Mouse (Mus musculus) limb, embryonic 14.5 days (tissue): ENCODE measurements at regions not wholly inside any gene's neighbourhood (a gene's known extent, or its start where the extent isn't known, plus 50 kb on each side); places are given as distances from the start of the nearest gene placed in this dataset.

Experiments
- ATAC-seq: fragments of 200-750 bp; cut with Nextera tagmentation; 2 replicates; pipeline ENCODE4 v1.8.0; 2017; ENCODE audit warnings: low read depth, moderate number of reproducible peaks, moderate TSS enrichment; ENCODE audit not compliant: low FRiP score
- DNase-seq: peaks from one replicate; pipeline ENCODE4 v3.0.0-alpha.2; 2015; ENCODE audit warnings: low spot score
- H3K27ac ChIP-seq: fragments of 300-500 bp; sonication (generic); replicated peaks from 2 replicates; pipeline ENCODE4 v1.5.1; 2014; ENCODE audit warnings: low read depth, mild to moderate bottlenecking, low read length, moderate library complexity, mixed read lengths
- H3K27me3 ChIP-seq: fragments of 300-500 bp; sonication (generic); 2 replicates; pipeline ENCODE4 v1.6.1; 2014; ENCODE audit warnings: low read length, mixed read lengths; ENCODE audit not compliant: control insufficient read depth, insufficient read depth
- H3K36me3 ChIP-seq: fragments of 300-500 bp; sonication (generic); 2 replicates; pipeline ENCODE4 v1.6.1; 2014; ENCODE audit warnings: mild to moderate bottlenecking, low read length, moderate library complexity, mixed read lengths; ENCODE audit not compliant: control insufficient read depth, insufficient read depth
- H3K4me1 ChIP-seq: fragments of 300-500 bp; sonication (generic); 2 replicates; pipeline ENCODE4 v1.6.1; 2014; ENCODE audit warnings: antibody characterized with exemption, low read length, mixed read lengths; ENCODE audit not compliant: control insufficient read depth, insufficient read depth
- H3K4me2 ChIP-seq: fragments of 300-500 bp; sonication (generic); replicated peaks from 2 replicates; pipeline ENCODE4 v1.6.1; 2014; ENCODE audit warnings: low read depth, mild to moderate bottlenecking, low read length, moderate library complexity; ENCODE audit not compliant: severe bottlenecking
- H3K4me3 ChIP-seq: fragments of 300-500 bp; sonication (generic); replicated peaks from 2 replicates; pipeline ENCODE4 v1.5.1; 2014; ENCODE audit warnings: low read length
- H3K9ac ChIP-seq: fragments of 300-500 bp; sonication (generic); 2 replicates; pipeline ENCODE4 v1.6.1; 2014; ENCODE audit warnings: mild to moderate bottlenecking, low read depth, low read length, moderate library complexity; ENCODE audit not compliant: severe bottlenecking
- H3K9me3 ChIP-seq: fragments of 300-500 bp; sonication (generic); 2 replicates; pipeline ENCODE4 v1.6.1; 2016; ENCODE audit warnings: low read length; ENCODE audit not compliant: control insufficient read depth
- POLR2A ChIP-seq: fragments of 200-500 bp; IDR thresholded peaks from 2 replicates; pipeline ENCODE4 v1.8.0; 2012; ENCODE audit warnings: inconsistent platforms, mild to moderate bottlenecking, moderate library complexity, borderline replicate concordance; ENCODE audit not compliant: insufficient read depth, insufficient read length; ENCODE audit errors: extremely low read depth
- WGBS: fragments of 180-500 bp; shearing (Covaris S2); extraction: QIAGEN DNeasy Blood & Tissue Kit; methylation state at CpG from one replicate; pipeline ENCODE4 v1.1.7; 2014; 5-methylcytosine and 5-hydroxymethylcytosine counted together

- H3K9me3 ChIP-seq = no peaks in the 10 kb centered on the region
- H3K27me3 ChIP-seq = no peaks in the 10 kb centered on the region
- no peak overlapping the region for H3K9ac ChIP-seq
- peaks cover 2% of the 10 kb centered on the region; the same call in 1 of the 2 replicates for H3K4me1 ChIP-seq
- 58% methylated on average over 5 of the region's 5 CpGs for WGBS
- ATAC-seq = no peak
- no peak overlapping the region for H3K4me2 ChIP-seq
- DNase-seq = no peak
- no peaks in the 10 kb centered on the region for H3K36me3 ChIP-seq
- TF ChIP-seq POLR2A = no peak
- no peak overlapping the region for H3K27ac ChIP-seq
- no peak overlapping the region for H3K4me3 ChIP-seq
These were observed 234.6 kb downstream of the CK137956 start for GRCm38 (mm10) chr4:127736151-127736550.

DNA sequence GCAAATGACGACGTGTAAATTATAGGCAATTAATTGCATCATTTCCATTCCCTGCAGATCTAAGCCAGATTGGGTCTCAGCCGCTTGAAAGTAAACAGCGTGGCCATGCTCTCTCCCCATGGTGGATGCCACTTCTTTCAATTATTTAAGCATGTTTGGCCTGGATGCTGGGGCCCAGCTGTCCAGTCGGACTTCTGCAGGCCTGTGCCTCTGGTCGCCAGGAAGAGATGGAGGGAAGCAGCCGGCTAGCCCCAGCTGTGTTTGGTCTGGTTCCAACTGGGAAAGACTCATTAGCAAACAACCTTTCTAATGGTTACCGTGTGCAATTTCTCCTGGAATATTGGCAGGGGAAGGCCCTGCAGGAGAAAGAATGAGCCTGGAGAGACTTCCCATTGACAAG lies 236.1 kb downstream of the CK137956 start:
- DNase-seq = no peak

DNA sequence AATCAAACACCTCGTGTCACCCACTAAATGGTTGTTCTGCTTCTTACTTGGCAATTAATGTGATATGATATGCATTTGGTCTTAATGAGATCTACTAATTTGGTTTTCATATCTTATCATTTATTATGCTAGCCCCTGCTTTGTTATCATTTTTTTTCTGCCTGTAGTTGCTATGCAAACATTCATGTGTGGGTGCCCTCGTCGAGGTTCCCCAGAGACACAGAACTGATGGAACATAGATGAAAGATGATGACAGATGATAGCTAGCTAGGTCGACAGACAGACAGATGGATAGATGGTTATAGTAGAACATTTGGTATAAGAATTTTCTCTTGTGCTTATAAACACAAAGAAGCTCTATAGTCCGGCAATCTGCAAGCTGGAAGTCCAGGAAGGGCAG lies 252.1 kb downstream of the CK137956 start:
- no peak overlapping the region for H3K4me2 ChIP-seq
- H3K27ac ChIP-seq = no peak overlapping the region
- no peak overlapping the region for H3K9ac ChIP-seq
- no peak overlapping the region for H3K4me3 ChIP-seq
- H3K4me1 ChIP-seq = no peaks in the 10 kb centered on the region
- DNase-seq = no peak
- no peaks in the 10 kb centered on the region for H3K9me3 ChIP-seq
- no peak for ATAC-seq
- no peaks in the 10 kb centered on the region for H3K36me3 ChIP-seq
- WGBS = 83% methylated on average over 5 of the region's 5 CpGs
- no peaks in the 10 kb centered on the region for H3K27me3 ChIP-seq
- TF ChIP-seq POLR2A = no peak

More for the DNA sequence above, 236.1 kb downstream of the CK137956 start:
- no peaks in the 10 kb centered on the region for H3K27me3 ChIP-seq
- TF ChIP-seq POLR2A = no peak
- H3K9ac ChIP-seq = no peak overlapping the region
- H3K4me1 ChIP-seq = peaks cover 2% of the 10 kb centered on the region; the same call in 1 of the 2 replicates
- no peaks in the 10 kb centered on the region for H3K9me3 ChIP-seq
- H3K36me3 ChIP-seq = no peaks in the 10 kb centered on the region
- ATAC-seq = no peak
- 38% methylated on average over 8 of the region's 8 CpGs for WGBS
- H3K4me2 ChIP-seq = no peak overlapping the region
- H3K4me3 ChIP-seq = no peak overlapping the region
- no peak overlapping the region for H3K27ac ChIP-seq

GRCm38 (mm10) chr4:127712274-127712673 lies 258.5 kb downstream of the CK137956 start:
- Histone ChIP-seq H3K36me3 (no peaks in the 10 kb centered on the region), H3K4me2 (no peak overlapping the region), H3K4me1 (no peaks in the 10 kb centered on the region), H3K27me3 (no peaks in the 10 kb centered on the region), H3K9ac (no peak overlapping the region), H3K4me3 (no peak overlapping the region), H3K9me3 (no peaks in the 10 kb centered on the region), H3K27ac (no peak overlapping the region)
- TF ChIP-seq POLR2A = no peak
- ATAC-seq = no peak
- no peak for DNase-seq
- 85% methylated on average over 10 of the region's 10 CpGs for WGBS

- no peaks in the 10 kb centered on the region for H3K9me3 ChIP-seq
- H3K27ac ChIP-seq = no peak overlapping the region
- H3K4me1 ChIP-seq = no peaks in the 10 kb centered on the region
- H3K27me3 ChIP-seq = no peaks in the 10 kb centered on the region
- H3K4me3 ChIP-seq = no peak overlapping the region
- ATAC-seq (no peak), DNase-seq (no peak)
- no peaks in the 10 kb centered on the region for H3K36me3 ChIP-seq
- TF ChIP-seq POLR2A = no peak
- WGBS = 48% methylated on average over 4 of the region's 4 CpGs
- H3K4me2 ChIP-seq = no peak overlapping the region
- H3K9ac ChIP-seq = no peak overlapping the region
These were observed 259.9 kb downstream of the CK137956 start for GRCm38 (mm10) chr4:127710816-127711215.

DNA sequence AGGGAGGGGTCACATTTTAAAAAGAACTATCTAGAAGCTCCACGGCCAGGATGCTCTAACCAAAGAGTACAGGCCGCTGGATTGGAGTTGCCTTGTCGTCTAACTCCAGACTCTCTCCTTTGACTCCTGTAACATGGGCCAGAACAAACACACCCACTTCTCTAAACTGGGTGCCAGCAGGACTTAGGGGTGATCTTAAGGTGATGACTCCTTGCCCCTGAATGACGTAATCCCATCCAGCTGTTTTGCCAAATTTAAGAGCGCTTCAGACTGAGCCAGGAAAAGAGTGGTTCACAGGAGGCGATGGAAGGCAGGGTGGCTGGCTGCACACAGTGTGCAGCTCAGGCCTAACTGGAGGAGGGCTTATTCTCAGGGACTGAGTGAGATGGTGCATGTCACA lies 261.0 kb downstream of the CK137956 start:
- 78% methylated on average over 6 of the region's 6 CpGs for WGBS
- no peak overlapping the region for H3K4me2 ChIP-seq

More for the DNA sequence above, 261.0 kb downstream of the CK137956 start:
- ATAC-seq (no peak), DNase-seq (no peak)
- Histone ChIP-seq H3K36me3 (no peaks in the 10 kb centered on the region), H3K4me1 (no peaks in the 10 kb centered on the region), H3K27me3 (no peaks in the 10 kb centered on the region), H3K4me3 (no peak overlapping the region), H3K9me3 (no peaks in the 10 kb centered on the region), H3K9ac (no peak overlapping the region), H3K27ac (no peak overlapping the region)
- TF ChIP-seq POLR2A = no peak
